Mouse (Mus musculus) midbrain, embryonic 14.5 days (tissue): ENCODE data around the gene Ppargc1a. TPM values are rescaled to one million over a fixed set of nuclear protein-coding genes. Genes with fewer than 3 reads are reported as not detected.

Experiments
- ATAC-seq: fragments of 200-750 bp; cut with Nextera tagmentation; 2 replicates; pipeline ENCODE4 v1.8.0; 2017; ENCODE audit warnings: moderate number of reproducible peaks, moderate library complexity; ENCODE audit not compliant: low FRiP score, low TSS enrichment
- DNase-seq: peaks from one replicate; pipeline ENCODE4 v3.0.0-alpha.2; 2015
- H3K27ac ChIP-seq: fragments of 300-500 bp; sonication (generic); replicated peaks from 2 replicates; pipeline ENCODE4 v1.5.1; 2014; ENCODE audit warnings: mild to moderate bottlenecking, low read depth, low read length, moderate library complexity
- H3K27me3 ChIP-seq: fragments of 300-500 bp; sonication (generic); 2 replicates; pipeline ENCODE4 v1.6.1; 2014; ENCODE audit warnings: low read length, control low read depth, mixed read lengths; ENCODE audit not compliant: control insufficient read depth, insufficient read depth
- H3K36me3 ChIP-seq: fragments of 300-500 bp; sonication (generic); 2 replicates; pipeline ENCODE4 v1.6.1; 2014; ENCODE audit warnings: low read length, control low read depth; ENCODE audit not compliant: control insufficient read depth, insufficient read depth
- H3K4me1 ChIP-seq: fragments of 300-500 bp; sonication (generic); 2 replicates; pipeline ENCODE4 v1.6.1; 2014; ENCODE audit warnings: mild to moderate bottlenecking, antibody characterized with exemption, low read length, control low read depth; ENCODE audit not compliant: control insufficient read depth, insufficient read depth
- H3K4me2 ChIP-seq: fragments of 300-500 bp; sonication (generic); 2 replicates; pipeline ENCODE4 v1.6.1; 2014; ENCODE audit warnings: mild to moderate bottlenecking, low read length, moderate library complexity
- H3K4me3 ChIP-seq: fragments of 300-500 bp; sonication (generic); replicated peaks from 2 replicates; pipeline ENCODE4 v1.5.1; 2014; ENCODE audit warnings: low read depth, low read length
- H3K9ac ChIP-seq: fragments of 300-500 bp; sonication (generic); replicated peaks from 2 replicates; pipeline ENCODE4 v1.6.1; 2014; ENCODE audit warnings: mild to moderate bottlenecking, low read length, moderate library complexity
- H3K9me3 ChIP-seq: fragments of 300-500 bp; sonication (generic); 2 replicates; pipeline ENCODE4 v1.6.1; 2016; ENCODE audit warnings: low read length, control low read depth, mixed read lengths; ENCODE audit not compliant: control insufficient read depth
- WGBS: fragments of 180-500 bp; shearing (Covaris S2); extraction: QIAGEN DNeasy Blood & Tissue Kit; methylation state at CpG from one replicate; pipeline ENCODE4 v1.1.7; 2014; 5-methylcytosine and 5-hydroxymethylcytosine counted together
- polyA plus RNA-seq: library from polyadenylated mRNA; unstranded; fragments of >200 nt; fragmentation: Nextera tagmentation; extraction: Ambion mirVana; gene quantifications from 2 replicates; pipeline ENCODE4 v1.2.1, GENCODE M21; 2014

The Ppargc1a gene
- polyA plus RNA-seq, 1 experiment from 2014 or later = 13.7 TPM

DNA sequence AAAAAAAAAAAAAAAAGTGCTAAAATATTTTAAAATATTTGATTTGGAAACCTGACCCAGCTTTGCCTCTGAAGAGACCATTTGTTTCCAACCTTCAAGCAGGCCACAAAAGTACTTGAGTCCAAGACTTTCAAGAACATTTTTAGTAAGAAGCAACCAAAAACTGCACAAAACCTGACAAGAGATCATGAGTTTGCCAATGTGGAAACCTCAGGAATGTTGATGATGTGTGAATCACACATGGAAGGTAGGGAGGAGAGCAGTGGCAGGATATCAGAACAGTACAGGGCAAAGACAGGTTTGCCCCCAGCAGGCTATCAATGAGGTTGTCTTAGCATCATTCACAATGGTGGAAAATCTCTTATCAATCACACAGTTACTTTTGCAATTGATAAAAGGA is 2.5 kb downstream of the Ppargc1a start:
- Histone ChIP-seq H3K4me2 (no peak overlapping the region), H3K9ac (no peak overlapping the region), H3K9me3 (no peaks in the 10 kb centered on the region), H3K36me3 (no peaks in the 10 kb centered on the region), H3K27me3 (no peaks in the 10 kb centered on the region), H3K4me3 (no peak overlapping the region), H3K4me1 (peaks cover 9% of the 10 kb centered on the region), H3K27ac (no peak overlapping the region)
- ATAC-seq (no peak), DNase-seq (no peak)

GRCm38 (mm10) chr5:51563574-51563973 is 4.0 kb downstream of the Ppargc1a start:
- H3K9me3 ChIP-seq = no peaks in the 10 kb centered on the region
- no peak overlapping the region for H3K4me2 ChIP-seq
- H3K36me3 ChIP-seq = no peaks in the 10 kb centered on the region
- H3K27ac ChIP-seq = no peak overlapping the region
- WGBS = 87% methylated on average over 3 of the region's 3 CpGs
- H3K4me3 ChIP-seq = no peak overlapping the region
- no peak overlapping the region for H3K9ac ChIP-seq
- no peak for DNase-seq
- peaks cover 9% of the 10 kb centered on the region for H3K4me1 ChIP-seq
- ATAC-seq = no peak
- no peaks in the 10 kb centered on the region for H3K27me3 ChIP-seq

GRCm38 (mm10) chr5:51557607-51558278 is 9.8 kb downstream of the Ppargc1a start:
- H3K27ac ChIP-seq = no peak overlapping the region
- H3K4me3 ChIP-seq = no peak overlapping the region
- no peaks in the 10 kb centered on the region for H3K9me3 ChIP-seq
- H3K9ac ChIP-seq = no peak overlapping the region
- no peak overlapping the region for H3K4me2 ChIP-seq
- no peak for DNase-seq
- H3K4me1 ChIP-seq = peaks cover 9% of the 10 kb centered on the region; the same call in 1 of the 2 replicates
- WGBS = 78% methylated on average over 4 of the region's 4 CpGs
- no peaks in the 10 kb centered on the region for H3K36me3 ChIP-seq
- H3K27me3 ChIP-seq = no peaks in the 10 kb centered on the region
- no peak for ATAC-seq

DNA sequence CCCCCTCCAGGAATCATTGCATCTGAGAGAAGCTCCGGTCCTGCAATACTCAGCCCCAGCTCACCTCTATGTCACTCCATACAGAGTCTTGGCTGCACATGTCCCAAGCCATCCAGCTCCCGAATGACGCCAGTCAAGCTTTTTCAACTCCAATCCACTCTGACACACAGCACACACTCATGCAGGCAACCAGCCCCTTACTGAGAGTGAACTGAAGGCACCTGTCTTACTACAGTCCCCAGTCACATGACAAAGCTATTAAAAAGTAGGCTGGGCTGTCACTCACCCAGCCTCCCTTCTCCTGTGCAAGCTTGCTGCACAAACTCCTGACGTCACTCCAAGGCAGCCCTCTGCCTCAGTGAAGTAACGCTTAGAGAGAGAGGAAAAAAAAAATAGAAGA is 13.9 kb downstream of the Ppargc1a start:
- Histone ChIP-seq H3K4me3 (peak overlapping the region; percentile 42), H3K4me2 (peak overlapping the region; percentile 66), H3K9me3 (no peaks in the 10 kb centered on the region), H3K27ac (no peak overlapping the region), H3K4me1 (peaks cover 15% of the 10 kb centered on the region), H3K27me3 (0 out of 2 replicates have a peak, but pooled peaks cover 4% of the 10 kb centered on the region), H3K9ac (no peak overlapping the region), H3K36me3 (no peaks in the 10 kb centered on the region)
- peak; percentile 57 for DNase-seq
- peak; percentile 68 for ATAC-seq
- 0% methylated on average over 5 of the region's 5 CpGs for WGBS

DNA sequence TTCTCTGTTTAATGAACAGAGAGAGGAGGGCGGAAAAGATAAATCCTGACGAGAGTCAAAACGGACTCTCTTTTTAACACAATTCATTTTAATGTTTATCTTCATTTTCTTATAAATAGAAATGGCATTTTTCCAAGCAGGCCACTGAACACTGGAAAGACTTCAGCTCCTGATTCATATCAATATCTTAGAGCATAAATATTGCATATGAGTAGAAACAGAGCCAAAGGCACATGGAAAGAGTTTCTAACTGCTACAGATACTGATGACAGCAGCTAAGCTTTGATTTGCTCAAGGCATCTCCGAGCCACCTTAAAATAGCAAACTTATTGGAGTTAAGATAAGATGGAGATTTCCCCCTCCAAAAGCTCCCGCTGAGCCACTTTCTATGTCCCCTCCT is 14.3 kb downstream of the Ppargc1a start:
- Histone ChIP-seq H3K4me3 (peak overlapping the region; percentile 42), H3K9me3 (no peaks in the 10 kb centered on the region), H3K36me3 (no peaks in the 10 kb centered on the region), H3K9ac (peak overlapping the region; percentile 27; the same call in 1 of the 2 replicates), H3K4me2 (peak overlapping the region; percentile 66), H3K27ac (peak overlapping the region; percentile 60; the same call in 1 of the 2 replicates), H3K27me3 (0 out of 2 replicates have a peak, but pooled peaks cover 4% of the 10 kb centered on the region), H3K4me1 (peaks cover 15% of the 10 kb centered on the region)
- ATAC-seq (no peak), DNase-seq (peak; percentile 38)
- 4% methylated on average over 5 of the region's 5 CpGs for WGBS

DNA sequence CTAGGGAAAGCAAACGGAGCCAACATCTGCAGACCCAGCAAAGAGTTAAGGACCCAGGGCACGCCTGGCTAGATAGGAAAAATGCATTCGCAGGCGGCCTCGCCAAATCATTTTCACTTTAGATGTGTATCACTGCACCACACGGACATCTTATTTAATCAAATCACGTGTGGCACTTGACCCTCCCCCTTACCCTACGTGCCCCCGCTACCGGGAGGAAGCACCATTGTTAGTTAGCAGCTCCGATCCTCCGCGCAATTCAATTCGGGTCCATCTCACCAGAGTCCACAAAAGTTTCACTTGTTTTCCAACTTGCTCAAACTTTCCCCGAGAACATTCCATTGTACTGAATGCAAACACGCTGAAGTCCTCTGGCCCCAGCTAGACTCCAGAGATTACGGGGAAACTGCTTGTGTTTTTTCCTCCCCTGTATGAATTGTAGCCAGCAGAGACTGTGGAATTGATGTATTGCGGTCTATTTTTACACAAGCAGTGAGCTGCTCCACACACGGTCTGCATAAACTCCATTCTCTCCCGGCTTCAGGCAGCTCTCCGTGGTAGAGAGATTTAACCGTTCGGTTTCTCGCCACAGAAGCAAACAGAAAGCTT is 14.9 kb downstream of the Ppargc1a start:
- Histone ChIP-seq H3K4me1 (peaks cover 15% of the 10 kb centered on the region), H3K9ac (peak overlapping the region; percentile 27), H3K4me3 (peak overlapping the region; percentile 42), H3K4me2 (peak overlapping the region; percentile 66), H3K27ac (peak overlapping the region; percentile 60; the same call in 1 of the 2 replicates), H3K27me3 (0 out of 2 replicates have a peak, but pooled peaks cover 4% of the 10 kb centered on the region), H3K36me3 (no peaks in the 10 kb centered on the region), H3K9me3 (no peaks in the 10 kb centered on the region)
- DNase-seq (peak; percentile 73), ATAC-seq (peak; percentile 75)
- WGBS = under 1% methylated on average over 24 of the region's 24 CpGs

- peak; percentile 39 for DNase-seq
- H3K9me3 ChIP-seq = no peaks in the 10 kb centered on the region
- H3K27ac ChIP-seq = no peak overlapping the region
- no peak; the same call in 1 of the 2 replicates for ATAC-seq
- H3K4me2 ChIP-seq = peak overlapping the region; percentile 66
- peak overlapping the region; percentile 27 for H3K9ac ChIP-seq
- WGBS = 11% methylated on average over 12 of the region's 12 CpGs
- no peaks in the 10 kb centered on the region for H3K36me3 ChIP-seq
- H3K27me3 ChIP-seq = 0 out of 2 replicates have a peak, but pooled peaks cover 4% of the 10 kb centered on the region
- H3K4me1 ChIP-seq = peaks cover 15% of the 10 kb centered on the region
- H3K4me3 ChIP-seq = peak overlapping the region; percentile 42
These were observed 15.6 kb downstream of the Ppargc1a start for GRCm38 (mm10) chr5:51551852-51552482.

GRCm38 (mm10) chr5:51547442-51548035 is 20.0 kb downstream of the Ppargc1a start:
- ATAC-seq (no peak), DNase-seq (no peak)
- H3K4me2 ChIP-seq = no peak overlapping the region
- H3K4me1 ChIP-seq = peaks cover 6% of the 10 kb centered on the region
- 0 out of 2 replicates have a peak, but pooled peaks cover 4% of the 10 kb centered on the region for H3K27me3 ChIP-seq
- H3K9ac ChIP-seq = no peak overlapping the region
- no peaks in the 10 kb centered on the region for H3K9me3 ChIP-seq
- H3K27ac ChIP-seq = no peak overlapping the region
- WGBS = 83% methylated on average over 6 of the region's 6 CpGs
- no peak overlapping the region for H3K4me3 ChIP-seq
- H3K36me3 ChIP-seq = no peaks in the 10 kb centered on the region
